Mouse (Mus musculus): ENCODE measurements at regions not wholly inside any gene's neighbourhood (a gene's known extent, or its start where the extent isn't known, plus 50 kb on each side); places are given as distances from the start of the nearest gene placed in this dataset.

- H3K36me3 ChIP-seq (ENCODE audit: control insufficient read depth, insufficient read depth, low read length), result no peaks in the 10 kb centered on the region
- no peak overlapping the region for H3K27ac ChIP-seq (ENCODE audit: low read depth, low read length)
- H3K4me2 ChIP-seq, result no peak overlapping the region
- H3K4me3 ChIP-seq (ENCODE audit: low read depth, low read length), result no peak overlapping the region
- H3K9me3 ChIP-seq (replicated peaks; ENCODE audit: control insufficient read depth, low read length), result no peaks in the 10 kb centered on the region
- 62% methylated on average over 3 of the region's 3 CpGs for WGBS (ENCODE audit: insufficient replicate concordance)
- H3K27me3 ChIP-seq (ENCODE audit: control insufficient read depth, insufficient read depth, low read length), result no peaks in the 10 kb centered on the region
- no peak overlapping the region for H3K9ac ChIP-seq (ENCODE audit: low read depth, low read length)
- ATAC-seq (replicated peaks; ENCODE audit: insufficient number of reproducible peaks, low FRiP score, low TSS enrichment), result no peak
- peaks cover 8% of the 10 kb centered on the region; the same call in 1 of the 2 replicates for H3K4me1 ChIP-seq (ENCODE audit: control insufficient read depth, insufficient read depth, low read length)
Measured at GRCm38 (mm10) chr13:44252496-44252895, 467.9 kb downstream of the Cd83 start.

- no peaks in the 10 kb centered on the region for H3K27me3 ChIP-seq (ENCODE audit: control insufficient read depth, insufficient read depth, low read length)
- no peak overlapping the region for H3K27ac ChIP-seq (ENCODE audit: low read depth, low read length)
- H3K4me2 ChIP-seq, result no peak overlapping the region
- no peak overlapping the region for H3K4me3 ChIP-seq (ENCODE audit: low read depth, low read length)
- no peak overlapping the region for H3K9ac ChIP-seq (ENCODE audit: low read depth, low read length)
- H3K9me3 ChIP-seq (replicated peaks; ENCODE audit: control insufficient read depth, low read length), result no peaks in the 10 kb centered on the region
- WGBS (ENCODE audit: insufficient replicate concordance), result 79% methylated on average over 10 of the region's 10 CpGs
- ATAC-seq (replicated peaks; ENCODE audit: insufficient number of reproducible peaks, low FRiP score, low TSS enrichment), result no peak
- H3K4me1 ChIP-seq (ENCODE audit: control insufficient read depth, insufficient read depth, low read length), result no peaks in the 10 kb centered on the region
- H3K36me3 ChIP-seq (ENCODE audit: control insufficient read depth, insufficient read depth, low read length), result no peaks in the 10 kb centered on the region
Measured at GRCm38 (mm10) chr13:44258422-44258821, 470.9 kb upstream of the Jarid2 start.

GRCm38 (mm10) chr13:44260039-44260438 is 469.2 kb upstream of the Jarid2 start:
- Histone ChIP-seq H3K27ac (ENCODE audit: low read depth, low read length) (no peak overlapping the region), H3K4me3 (ENCODE audit: low read depth, low read length) (no peak overlapping the region), H3K9me3 (replicated peaks; ENCODE audit: control insufficient read depth, low read length) (no peaks in the 10 kb centered on the region), H3K4me1 (ENCODE audit: control insufficient read depth, insufficient read depth, low read length) (no peaks in the 10 kb centered on the region), H3K4me2 (no peak overlapping the region), H3K36me3 (ENCODE audit: control insufficient read depth, insufficient read depth, low read length) (no peaks in the 10 kb centered on the region), H3K9ac (ENCODE audit: low read depth, low read length) (no peak overlapping the region), H3K27me3 (ENCODE audit: control insufficient read depth, insufficient read depth, low read length) (no peaks in the 10 kb centered on the region)
- WGBS (ENCODE audit: insufficient replicate concordance), result 55% methylated on average over 6 of the region's 6 CpGs
- ATAC-seq (replicated peaks; ENCODE audit: insufficient number of reproducible peaks, low FRiP score, low TSS enrichment), result no peak

GRCm38 (mm10) chr13:44260637-44261333 is 468.5 kb upstream of the Jarid2 start:
- no peaks in the 10 kb centered on the region for H3K9me3 ChIP-seq (replicated peaks; ENCODE audit: control insufficient read depth, low read length)
- ATAC-seq (replicated peaks; ENCODE audit: insufficient number of reproducible peaks, low FRiP score, low TSS enrichment), result no peak
- WGBS (ENCODE audit: insufficient replicate concordance), result 82% methylated on average over 8 of the region's 8 CpGs
- H3K4me3 ChIP-seq (ENCODE audit: low read depth, low read length), result no peak overlapping the region
- H3K27me3 ChIP-seq (ENCODE audit: control insufficient read depth, insufficient read depth, low read length), result no peaks in the 10 kb centered on the region
- H3K9ac ChIP-seq (ENCODE audit: low read depth, low read length), result no peak overlapping the region
- no peak overlapping the region for H3K4me2 ChIP-seq
- H3K27ac ChIP-seq (ENCODE audit: low read depth, low read length), result no peak overlapping the region
- H3K36me3 ChIP-seq (ENCODE audit: control insufficient read depth, insufficient read depth, low read length), result no peaks in the 10 kb centered on the region
- no peaks in the 10 kb centered on the region for H3K4me1 ChIP-seq (ENCODE audit: control insufficient read depth, insufficient read depth, low read length)

- Histone ChIP-seq H3K27me3 (ENCODE audit: control insufficient read depth, insufficient read depth, low read length) (no peaks in the 10 kb centered on the region), H3K4me3 (ENCODE audit: low read depth, low read length) (no peak overlapping the region), H3K36me3 (ENCODE audit: control insufficient read depth, insufficient read depth, low read length) (no peaks in the 10 kb centered on the region), H3K4me2 (no peak overlapping the region), H3K27ac (ENCODE audit: low read depth, low read length) (no peak overlapping the region), H3K9ac (ENCODE audit: low read depth, low read length) (no peak overlapping the region), H3K9me3 (replicated peaks; ENCODE audit: control insufficient read depth, low read length) (no peaks in the 10 kb centered on the region), H3K4me1 (ENCODE audit: control insufficient read depth, insufficient read depth, low read length) (no peaks in the 10 kb centered on the region)
- no peak for ATAC-seq (replicated peaks; ENCODE audit: insufficient number of reproducible peaks, low FRiP score, low TSS enrichment)
- WGBS (ENCODE audit: insufficient replicate concordance), result 77% methylated on average over 16 of the region's 16 CpGs
Measured at GRCm38 (mm10) chr13:44272746-44273524, 456.3 kb upstream of the Jarid2 start.

GRCm38 (mm10) chr13:44277952-44278351 is 451.3 kb upstream of the Jarid2 start:
- Histone ChIP-seq H3K4me3 (ENCODE audit: low read depth, low read length) (no peak overlapping the region), H3K27ac (ENCODE audit: low read depth, low read length) (no peak overlapping the region), H3K4me1 (ENCODE audit: control insufficient read depth, insufficient read depth, low read length) (no peaks in the 10 kb centered on the region), H3K9me3 (replicated peaks; ENCODE audit: control insufficient read depth, low read length) (no peaks in the 10 kb centered on the region), H3K36me3 (ENCODE audit: control insufficient read depth, insufficient read depth, low read length) (no peaks in the 10 kb centered on the region), H3K9ac (ENCODE audit: low read depth, low read length) (no peak overlapping the region), H3K27me3 (ENCODE audit: control insufficient read depth, insufficient read depth, low read length) (no peaks in the 10 kb centered on the region), H3K4me2 (no peak overlapping the region)
- no peak for ATAC-seq (replicated peaks; ENCODE audit: insufficient number of reproducible peaks, low FRiP score, low TSS enrichment)
- 83% methylated on average over 3 of the region's 3 CpGs for WGBS (ENCODE audit: insufficient replicate concordance)

- WGBS (ENCODE audit: insufficient replicate concordance), result 47% methylated on average over 4 of the region's 4 CpGs
- H3K27ac ChIP-seq (ENCODE audit: low read depth, low read length), result no peak overlapping the region
- H3K4me1 ChIP-seq (ENCODE audit: control insufficient read depth, insufficient read depth, low read length), result no peaks in the 10 kb centered on the region
- peak overlapping the region; percentile 7; the same call in 1 of the 2 replicates for H3K9ac ChIP-seq (ENCODE audit: low read depth, low read length)
- H3K27me3 ChIP-seq (ENCODE audit: control insufficient read depth, insufficient read depth, low read length), result no peaks in the 10 kb centered on the region
- no peak overlapping the region for H3K4me3 ChIP-seq (ENCODE audit: low read depth, low read length)
- no peak overlapping the region for H3K4me2 ChIP-seq
- no peak for ATAC-seq (replicated peaks; ENCODE audit: insufficient number of reproducible peaks, low FRiP score, low TSS enrichment)
- H3K9me3 ChIP-seq (replicated peaks; ENCODE audit: control insufficient read depth, low read length), result no peaks in the 10 kb centered on the region
- no peaks in the 10 kb centered on the region for H3K36me3 ChIP-seq (ENCODE audit: control insufficient read depth, insufficient read depth, low read length)
Measured at GRCm38 (mm10) chr13:44279036-44279435, 450.2 kb upstream of the Jarid2 start.

GRCm38 (mm10) chr13:44280296-44280695 is 449.0 kb upstream of the Jarid2 start:
- Histone ChIP-seq H3K27ac (ENCODE audit: low read depth, low read length) (no peak overlapping the region), H3K9me3 (replicated peaks; ENCODE audit: control insufficient read depth, low read length) (no peaks in the 10 kb centered on the region), H3K27me3 (ENCODE audit: control insufficient read depth, insufficient read depth, low read length) (no peaks in the 10 kb centered on the region), H3K36me3 (ENCODE audit: control insufficient read depth, insufficient read depth, low read length) (no peaks in the 10 kb centered on the region), H3K4me2 (no peak overlapping the region), H3K4me3 (ENCODE audit: low read depth, low read length) (no peak overlapping the region), H3K4me1 (ENCODE audit: control insufficient read depth, insufficient read depth, low read length) (no peaks in the 10 kb centered on the region), H3K9ac (ENCODE audit: low read depth, low read length) (no peak overlapping the region)
- ATAC-seq (replicated peaks; ENCODE audit: insufficient number of reproducible peaks, low FRiP score, low TSS enrichment), result no peak
- 85% methylated on average over 8 of the region's 8 CpGs for WGBS (ENCODE audit: insufficient replicate concordance)
